Mouse (Mus musculus) CD4-positive, CD25-positive, alpha-beta regulatory T cell, adult 2 months (primary cell): ENCODE data around the gene Igflr1.

Experiments used
- DNase-seq: peaks from one replicate; pipeline ENCODE4 v3.0.0-alpha.2; 2012; ENCODE audit warnings: low read depth, low spot score

Igflr1 gene

GRCm38 (mm10) chr7:30588676-30589434 lies 23.6 kb downstream of the Igflr1 start, which contains the start of gene Kmt2b:
Gene Kmt2b (minus strand): TSS chr7:30588726.
- DNase-seq = peak; percentile 95

DNA sequence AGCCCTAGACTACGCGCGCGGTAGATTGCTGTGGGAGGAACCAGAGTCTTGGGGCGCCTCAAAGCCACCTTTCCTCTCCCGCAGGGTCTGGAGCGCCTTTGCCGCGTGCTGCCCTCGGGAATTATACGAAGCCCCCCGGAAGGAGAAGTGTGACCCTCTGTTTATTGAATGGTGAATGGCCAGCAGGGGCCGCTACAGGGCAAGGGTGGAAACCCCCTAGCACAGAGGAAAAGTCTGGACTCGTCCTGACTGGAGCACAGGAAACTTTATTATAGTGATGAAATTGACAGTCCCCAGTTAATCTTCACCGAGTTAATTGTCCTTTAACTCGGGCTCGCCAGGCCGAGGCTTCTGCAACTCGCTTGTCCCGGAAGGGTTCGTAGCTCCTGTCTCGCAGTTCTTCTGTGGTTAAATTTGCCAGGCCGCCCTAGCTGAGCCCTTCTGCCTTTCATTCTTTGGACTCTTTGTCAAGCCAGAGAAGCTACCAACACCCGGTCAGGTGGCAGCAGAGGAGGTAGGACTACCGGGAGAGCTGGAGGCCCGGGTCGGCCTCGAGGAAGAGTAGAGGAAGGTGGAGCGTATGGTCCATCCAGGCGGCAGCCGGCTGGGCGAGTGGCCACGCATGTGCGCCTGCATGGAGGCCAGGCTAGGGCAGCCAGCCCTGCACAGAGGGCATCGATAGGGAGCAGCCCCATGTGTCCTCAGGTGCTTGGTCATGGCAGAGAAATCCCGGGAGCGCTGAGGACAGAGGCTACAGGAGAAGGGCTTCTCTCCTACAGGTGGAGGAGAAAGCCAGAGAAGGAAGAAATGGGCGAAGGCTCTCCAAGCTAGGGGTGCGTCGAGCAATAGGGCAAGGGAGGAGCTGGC lies 24.4 kb downstream of the Igflr1 start:
- DNase-seq = peak; percentile 80

- DNase-seq = no peak
Measured at GRCm38 (mm10) chr7:30590927-30591604, 25.8 kb downstream of the Igflr1 start.

- no peak for DNase-seq
Measured at GRCm38 (mm10) chr7:30591605-30591951, 26.4 kb downstream of the Igflr1 start.

GRCm38 (mm10) chr7:30592772-30593423 lies 27.7 kb downstream of the Igflr1 start:
- DNase-seq = peak; percentile 34

- DNase-seq = peak; percentile 41
Measured at GRCm38 (mm10) chr7:30593579-30594509, 28.6 kb downstream of the Igflr1 start.

DNA sequence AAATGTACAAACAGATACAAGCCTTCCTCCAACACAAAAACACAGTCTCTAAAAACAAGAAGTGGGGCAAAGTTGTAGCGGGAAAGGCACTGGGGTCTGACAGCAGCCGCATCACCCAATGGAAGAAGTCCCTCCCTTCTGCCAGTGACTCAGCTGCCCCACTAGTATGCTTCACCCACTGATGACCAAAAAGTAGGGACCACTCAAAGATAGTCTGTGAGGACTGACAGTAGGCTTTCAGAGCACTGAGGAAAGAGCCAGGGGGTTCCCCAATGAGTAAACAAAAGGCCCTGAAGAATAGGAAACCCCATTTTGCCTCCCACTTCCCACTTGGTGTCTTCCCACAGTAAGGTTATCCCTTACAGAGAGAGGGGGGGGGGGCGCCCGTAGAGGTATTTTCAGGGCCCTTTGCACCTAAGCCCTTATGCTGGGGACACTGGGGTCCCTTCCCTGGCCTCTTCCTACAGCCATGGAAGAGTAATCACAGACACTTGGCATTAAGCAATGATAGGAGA lies 29.3 kb downstream of the Igflr1 start:
- DNase-seq = no peak

GRCm38 (mm10) chr7:30596093-30596492 lies 30.9 kb downstream of the Igflr1 start:
- DNase-seq = no peak

DNA sequence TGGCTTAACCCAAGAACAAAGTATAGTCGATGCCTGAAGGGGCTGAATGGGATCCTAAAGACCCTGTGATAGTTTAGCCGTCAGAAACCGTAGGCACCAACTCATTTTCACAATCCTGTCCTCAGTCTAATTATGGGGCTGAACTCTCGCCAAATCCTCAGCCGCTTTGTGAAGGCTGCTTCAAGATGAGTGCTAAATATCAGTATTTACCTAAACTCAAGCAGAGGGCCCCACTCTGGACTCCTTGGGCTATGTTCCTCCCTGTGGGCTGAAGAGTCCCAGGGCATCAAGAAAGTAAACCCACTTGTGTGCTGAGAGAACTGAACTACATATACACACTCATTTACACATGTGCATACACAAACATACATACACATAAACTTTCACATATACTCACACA lies 31.6 kb downstream of the Igflr1 start:
- DNase-seq = no peak

DNA sequence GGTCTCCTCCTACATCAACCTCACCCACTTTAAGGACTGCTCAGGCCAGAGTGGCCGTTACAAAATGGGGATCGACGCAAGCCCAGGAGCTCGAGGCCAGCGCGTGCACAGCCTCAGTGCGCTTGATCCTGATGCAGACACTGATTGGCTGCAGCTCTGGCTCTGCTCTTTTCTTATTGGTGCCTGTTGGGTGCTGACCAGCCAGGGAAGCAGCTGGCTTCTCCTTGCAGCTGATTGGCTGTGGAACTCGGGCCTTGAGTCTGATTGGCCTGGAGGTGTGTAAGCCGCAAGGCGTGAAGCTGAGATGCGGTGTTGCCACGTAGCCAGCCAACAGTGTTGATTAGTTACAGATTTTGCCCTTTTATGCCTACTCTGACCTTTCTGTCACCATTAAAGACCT lies 33.6 kb downstream of the Igflr1 start, which contains the start of gene Zbtb32:
Zbtb32 (minus strand) TSS at position 124 of the 400 bp plus-strand sequence.
- no peak for DNase-seq

- peak; percentile 79 for DNase-seq
Measured at GRCm38 (mm10) chr7:30599933-30600353, 34.7 kb downstream of the Igflr1 start.

GRCm38 (mm10) chr7:30600651-30601050 lies 35.4 kb downstream of the Igflr1 start:
- no peak for DNase-seq

GRCm38 (mm10) chr7:30602583-30602982 lies 37.4 kb downstream of the Igflr1 start:
- DNase-seq = no peak

DNA sequence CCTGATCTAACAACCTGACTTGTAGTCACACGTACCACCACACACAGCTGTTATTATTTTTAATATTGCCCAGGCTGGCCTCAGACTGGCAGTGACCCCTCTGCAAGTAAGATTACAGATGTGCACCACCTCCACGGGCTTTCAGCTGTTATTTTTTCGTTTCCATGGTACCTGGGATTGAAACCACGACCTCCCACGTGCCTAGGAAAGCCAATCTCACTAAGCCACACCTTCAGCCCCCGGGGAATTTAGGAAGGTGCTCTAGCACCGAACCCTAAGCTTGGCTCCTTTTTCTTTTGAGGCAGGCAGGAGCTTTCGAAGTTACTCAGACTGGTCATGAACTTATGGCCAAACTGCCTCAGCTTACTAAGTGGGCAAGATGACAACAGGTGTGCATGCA lies 39.2 kb downstream of the Igflr1 start:
- DNase-seq = no peak

- no peak for DNase-seq
Measured at GRCm38 (mm10) chr7:30604944-30605343, 39.7 kb downstream of the Igflr1 start.

DNA sequence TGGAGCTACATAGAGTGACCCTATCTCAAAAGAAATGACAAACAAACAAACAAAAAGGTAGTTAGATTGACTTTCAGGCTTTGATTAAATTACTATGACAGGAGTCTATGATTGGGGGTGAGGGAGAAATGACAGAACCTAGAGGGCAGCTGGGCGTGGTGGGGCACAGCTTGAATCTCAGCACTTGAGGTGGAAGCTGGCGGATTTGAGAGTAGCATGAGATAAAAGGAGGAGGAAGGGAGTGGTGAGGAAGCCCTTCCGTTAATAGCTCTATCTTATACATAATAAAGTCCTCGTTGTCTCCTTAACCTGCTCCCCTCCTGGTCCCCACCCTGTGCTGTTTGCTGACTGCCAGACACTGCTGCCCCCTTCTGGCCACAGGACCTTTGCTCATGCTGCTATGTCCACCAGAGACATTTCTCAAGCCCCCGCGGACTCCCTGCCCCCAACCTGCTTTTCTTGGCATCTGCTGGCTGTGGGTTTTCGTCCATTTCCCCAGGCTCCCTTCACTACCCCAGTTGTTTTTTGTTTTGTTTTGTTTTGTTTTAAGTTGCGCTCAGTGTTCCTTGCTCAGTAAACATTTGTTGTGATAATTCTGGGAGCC lies 42.6 kb downstream of the Igflr1 start:
- peak; percentile 89 for DNase-seq

- DNase-seq = no peak
Measured at GRCm38 (mm10) chr7:30608476-30608875, 43.2 kb downstream of the Igflr1 start.

DNA sequence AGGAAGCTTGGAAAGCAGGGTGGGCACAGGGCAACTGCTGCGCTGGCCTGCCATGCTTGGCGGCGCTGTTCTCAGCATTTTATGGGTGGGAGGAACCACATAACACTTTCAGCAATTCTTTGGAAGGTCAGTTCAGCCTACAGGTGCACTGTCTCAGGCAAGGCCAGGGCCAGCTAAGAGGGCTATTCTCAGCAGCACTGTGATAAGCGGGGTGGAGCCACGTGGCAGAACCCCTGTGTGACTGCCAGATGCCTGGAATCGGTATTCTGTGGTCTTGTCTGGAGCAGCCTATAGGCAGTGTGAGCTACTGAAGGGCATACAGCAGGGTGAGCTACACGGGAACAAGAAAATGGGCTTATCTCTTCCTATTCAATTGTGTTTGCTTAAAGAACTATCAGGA lies 44.8 kb downstream of the Igflr1 start:
- no peak for DNase-seq

- no peak for DNase-seq
Measured at GRCm38 (mm10) chr7:30612654-30613402, 47.6 kb downstream of the Igflr1 start, which contains the start of gene Upk1a. Gene Upk1a (minus strand): TSS chr7:30612847.
